Mouse (Mus musculus) spleen, adult 2 months (tissue): ENCODE results near the gene Fpr2. TPM values are rescaled to one million over a fixed set of nuclear protein-coding genes. Genes with fewer than 3 reads are reported as not detected.
"Not testable (repeated sequence)": the region's sequence is repeated elsewhere in the genome, so short reads cannot be mapped to it uniquely, and the experiment has no call there.

Source experiments
- DNase-seq, 2 experiments: peaks; one replicate each; pipeline versions ENCODE4 v3.0.0 to v3.0.0-alpha.2; 2012 to 2021; ENCODE audit warnings: low spot score in 2 of 2, low read depth in 1 of 2
- H3K27ac ChIP-seq: fragments of 200-500 bp; 2 replicates; pipeline ENCODE4 v1.5.1; 2012; ENCODE audit warnings: low read length, inconsistent platforms; ENCODE audit not compliant: insufficient read depth
- H3K27me3 ChIP-seq: fragments of 200-500 bp; 2 replicates; pipeline ENCODE4 v1.6.1; 2012; ENCODE audit warnings: mild to moderate bottlenecking, moderate library complexity, low read length, inconsistent platforms; ENCODE audit not compliant: control insufficient read depth, insufficient read depth
- H3K36me3 ChIP-seq: fragments of 200-500 bp; 2 replicates; pipeline ENCODE4 v1.6.1; 2012; ENCODE audit warnings: mild to moderate bottlenecking, low read length, inconsistent platforms; ENCODE audit not compliant: control insufficient read depth, insufficient read depth
- H3K4me1 ChIP-seq: fragments of 200-500 bp; 2 replicates; pipeline ENCODE4 v1.6.1; 2011; ENCODE audit warnings: inconsistent platforms; ENCODE audit not compliant: control insufficient read depth, insufficient read depth, insufficient read length
- H3K4me3 ChIP-seq: fragments of 200-500 bp; 2 replicates; pipeline ENCODE4 v1.5.1; 2011; ENCODE audit warnings: mild to moderate bottlenecking, inconsistent platforms; ENCODE audit not compliant: insufficient read depth, insufficient read length; ENCODE audit errors: extremely low read depth
- CTCF ChIP-seq: fragments of 200-500 bp; IDR thresholded peaks from 2 replicates; pipeline ENCODE4 v1.5.1; 2011; ENCODE audit warnings: mild to moderate bottlenecking, inconsistent platforms; ENCODE audit not compliant: insufficient read depth, insufficient read length, insufficient replicate concordance; ENCODE audit errors: extremely low read depth
- POLR2A ChIP-seq: fragments of 200-500 bp; IDR thresholded peaks from 2 replicates; pipeline ENCODE4 v1.6.1; 2011; ENCODE audit warnings: low read depth, low read length, inconsistent platforms
- WGBS: fragments of 180-500 bp; shearing (Covaris S2); methylation state at CpG from one replicate; pipeline ENCODE4 v1.1.7; 2018; 5-methylcytosine and 5-hydroxymethylcytosine counted together
- polyA plus RNA-seq: library from polyadenylated mRNA; depleted of rRNA; stranded (reverse); fragments of >200 nt; gene quantifications from 2 replicates; pipeline ENCODE4 v1.2.3, GENCODE M21; 2012; rRNA removed

Fpr2 gene
- polyA plus RNA-seq, 1 experiment = 2.8 TPM

- WGBS = 21% methylated on average over 51 of the region's 51 CpGs
- no peaks in the 10 kb centered on the region for H3K36me3 ChIP-seq
- H3K4me3 ChIP-seq = peak overlapping the region; percentile 53; the same call in 1 of the 2 replicates
- no peaks in the 10 kb centered on the region for H3K4me1 ChIP-seq
- peak; percentile 34 to 36 for DNase-seq
- peak overlapping the region; percentile 57 for H3K27ac ChIP-seq
- TF ChIP-seq POLR2A (no peak), CTCF (no peak)
- no peaks in the 10 kb centered on the region for H3K27me3 ChIP-seq
These were observed 22.2 kb downstream of the Fpr2 start for GRCm38 (mm10) chr17:17909636-17910421.

DNA sequence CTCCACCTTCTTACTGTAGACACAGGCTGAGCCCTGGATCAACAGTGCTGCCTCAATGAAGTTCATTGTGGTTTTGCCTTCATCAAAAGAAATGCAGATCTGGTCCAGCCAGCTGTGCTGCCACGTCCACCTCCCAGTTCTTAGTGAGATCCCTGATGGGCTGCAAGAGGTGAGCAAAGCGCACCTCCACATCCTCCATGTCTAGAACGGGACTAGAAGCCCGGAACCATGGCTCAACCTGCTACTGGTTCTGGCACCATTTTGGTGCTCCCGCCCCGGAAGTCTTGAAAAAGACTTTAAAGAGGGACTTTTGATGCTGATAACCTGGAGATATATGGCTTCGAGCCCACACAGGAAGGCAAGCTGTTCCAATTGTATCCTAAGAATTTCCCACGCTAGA, 25.0 kb downstream of the Fpr2 start:
- DNase-seq, H3K4me1 ChIP-seq, H3K27me3 ChIP-seq, H3K4me3 ChIP-seq, H3K27ac ChIP-seq, H3K36me3 ChIP-seq: not testable (repeated sequence)
- WGBS = 86% methylated on average over 8 of the region's 8 CpGs

DNA sequence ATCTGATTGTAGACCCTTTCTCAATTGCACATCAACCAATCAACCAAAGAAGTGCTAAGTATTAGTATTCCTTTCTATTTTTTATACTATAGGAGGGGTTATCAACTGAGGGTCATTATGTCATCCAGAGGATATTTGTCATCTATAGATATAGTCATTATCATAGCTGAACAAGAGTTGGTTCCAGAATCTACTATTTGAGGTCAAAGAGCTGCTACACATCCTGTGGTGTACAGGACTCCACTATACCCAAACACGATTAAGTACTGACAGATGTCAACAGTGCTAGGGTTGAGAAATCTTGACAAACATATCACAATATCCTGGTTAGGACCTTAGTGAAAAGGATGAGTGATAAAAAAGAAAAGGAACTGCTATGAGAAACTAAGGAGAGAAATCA, 29.8 kb downstream of the Fpr2 start:
- H3K27ac ChIP-seq = no peak overlapping the region
- H3K27me3 ChIP-seq = no peaks in the 10 kb centered on the region
- no peaks in the 10 kb centered on the region for H3K36me3 ChIP-seq
- DNase-seq = no peak
- 97% methylated on average over 1 of the region's 1 CpGs for WGBS
- H3K4me1 ChIP-seq = no peaks in the 10 kb centered on the region
- no peak overlapping the region for H3K4me3 ChIP-seq
- TF ChIP-seq POLR2A (no peak), CTCF (no peak)

DNA sequence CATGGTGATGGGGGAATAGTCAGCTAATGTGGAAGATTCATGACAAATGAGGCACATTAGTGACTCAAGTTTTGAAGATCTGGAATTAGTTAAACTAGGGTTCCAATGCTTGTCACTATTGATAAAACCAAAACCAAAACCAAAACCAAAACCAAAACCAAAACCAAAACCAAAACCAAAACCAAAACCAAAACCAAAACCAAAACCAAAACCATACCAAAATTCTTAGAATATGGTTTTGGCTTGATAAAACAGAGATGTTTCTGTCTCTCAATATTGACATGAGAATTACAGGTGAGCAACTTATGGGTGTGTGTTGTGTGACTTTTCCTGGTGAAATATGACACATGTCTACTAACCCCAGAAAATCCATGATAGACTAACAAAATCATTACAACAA, 30.2 kb downstream of the Fpr2 start:
- Histone ChIP-seq H3K4me1 (no peaks in the 10 kb centered on the region), H3K4me3 (no peak overlapping the region), H3K36me3 (no peaks in the 10 kb centered on the region), H3K27ac (no peak overlapping the region), H3K27me3 (no peaks in the 10 kb centered on the region)
- TF ChIP-seq POLR2A (no peak), CTCF (no peak)
- DNase-seq = no peak

Other genes with a start within 250 kb of the Fpr2 start
- 0.07 TPM in 1 of 2 replicates, not detected in the other for gene Vmn2r90, start 184.1 kb upstream of the Fpr2 start, polyA plus RNA-seq
- gene Spaca6, start 60.7 kb upstream of the Fpr2 start, polyA plus RNA-seq = 6.8 and 8.6 TPM in 2 replicates
- gene Has1, start 32.6 kb upstream of the Fpr2 start, polyA plus RNA-seq = 0.11 and 0.25 TPM in 2 replicates
- 8.2 and 8.9 TPM in 2 replicates for gene Fpr1, start 3.9 kb upstream of the Fpr2 start, polyA plus RNA-seq
- gene Fpr3, start within 50 bp of the Fpr2 start, polyA plus RNA-seq = not detected in 2 replicates
- gene Fpr-rs4, start 133.9 kb downstream of the Fpr2 start, polyA plus RNA-seq = not detected in 2 replicates
- gene Vmn2r124, start 161.6 kb downstream of the Fpr2 start, polyA plus RNA-seq = not detected in 2 replicates
- not detected in 2 replicates for gene Vmn2r91, start 197.2 kb downstream of the Fpr2 start, polyA plus RNA-seq